Mouse (Mus musculus) thymus, adult 2 months (tissue): ENCODE measurements around the gene Ipcef1.

Experiments
- CTCF ChIP-seq: fragments of 200-500 bp; IDR thresholded peaks from 2 replicates; pipeline ENCODE4 v1.5.1; 2012; ENCODE audit warnings: mild to moderate bottlenecking, control low read depth, low read length, moderate library complexity, borderline replicate concordance; ENCODE audit not compliant: control insufficient read depth, poor library complexity, insufficient read depth; ENCODE audit errors: extremely low read depth
- POLR2A ChIP-seq: fragments of 200-500 bp; IDR thresholded peaks from 2 replicates; pipeline ENCODE4 v1.6.1; 2012; ENCODE audit warnings: mild to moderate bottlenecking, low read length, control low read depth, moderate library complexity; ENCODE audit not compliant: control insufficient read depth, poor library complexity, insufficient read depth; ENCODE audit errors: extremely low read depth

- TF ChIP-seq POLR2A (no peak), CTCF (no peak)
Measured at GRCm38 (mm10) chr10:6873917-6874316, 178.4 kb downstream of the Ipcef1 start.
